Mouse (Mus musculus) thymus, adult 2 months (tissue): ENCODE data around the gene Abca8b. TPM values are rescaled to one million over a fixed set of nuclear protein-coding genes. Genes with fewer than 3 reads are reported as not detected.
"Not testable (repeated sequence)": the region's sequence is repeated elsewhere in the genome, so short reads cannot be mapped to it uniquely, and the experiment has no call there.

Experiments used
- DNase-seq: peaks from one replicate; pipeline ENCODE4 v3.0.0; 2021
- H3K27ac ChIP-seq: fragments of 200-500 bp; 2 replicates; pipeline ENCODE4 v1.5.1; 2012; ENCODE audit warnings: low read length, control low read depth; ENCODE audit not compliant: control insufficient read depth, insufficient read depth
- H3K27me3 ChIP-seq: fragments of 200-500 bp; 2 replicates; pipeline ENCODE4 v1.6.1; 2012; ENCODE audit warnings: mild to moderate bottlenecking, low read length, moderate library complexity, mixed read lengths; ENCODE audit not compliant: control insufficient read depth, insufficient read depth
- H3K36me3 ChIP-seq: fragments of 200-500 bp; 2 replicates; pipeline ENCODE4 v1.6.1; 2012; ENCODE audit warnings: mild to moderate bottlenecking, low read length, moderate library complexity; ENCODE audit not compliant: control insufficient read depth, insufficient read depth
- H3K4me1 ChIP-seq: fragments of 200-500 bp; replicated peaks from 2 replicates; pipeline ENCODE4 v1.6.1; 2012; ENCODE audit warnings: low read length; ENCODE audit not compliant: control insufficient read depth, insufficient read depth
- H3K4me3 ChIP-seq: fragments of 200-500 bp; 2 replicates; pipeline ENCODE4 v1.5.1; 2012; ENCODE audit warnings: mild to moderate bottlenecking, low read length, control low read depth, moderate library complexity; ENCODE audit not compliant: control insufficient read depth, insufficient read depth
- CTCF ChIP-seq: fragments of 200-500 bp; IDR thresholded peaks from 2 replicates; pipeline ENCODE4 v1.5.1; 2012; ENCODE audit warnings: mild to moderate bottlenecking, control low read depth, low read length, moderate library complexity, borderline replicate concordance; ENCODE audit not compliant: control insufficient read depth, poor library complexity, insufficient read depth; ENCODE audit errors: extremely low read depth
- POLR2A ChIP-seq: fragments of 200-500 bp; IDR thresholded peaks from 2 replicates; pipeline ENCODE4 v1.6.1; 2012; ENCODE audit warnings: mild to moderate bottlenecking, low read length, control low read depth, moderate library complexity; ENCODE audit not compliant: control insufficient read depth, poor library complexity, insufficient read depth; ENCODE audit errors: extremely low read depth
- WGBS: fragments of 180-500 bp; shearing (Covaris S2); methylation state at CpG from one replicate; pipeline ENCODE4 v1.1.7; 2018; 5-methylcytosine and 5-hydroxymethylcytosine counted together
- polyA plus RNA-seq: library from polyadenylated mRNA; depleted of rRNA; stranded (reverse); fragments of >200 nt; gene quantifications from 2 replicates; pipeline ENCODE4 v1.2.3, GENCODE M21; 2012

Abca8b gene
- polyA plus RNA-seq, 1 experiment = 0.46 TPM

GRCm38 (mm10) chr11:109916654-109917053, 79.0 kb downstream of the Abca8b start:
- no peaks in the 10 kb centered on the region for H3K36me3 ChIP-seq
- no peaks in the 10 kb centered on the region for H3K4me1 ChIP-seq
- 95% methylated on average over 10 of the region's 10 CpGs for whole genome bisulfite sequencing
- H3K27ac ChIP-seq = no peak overlapping the region
- H3K27me3 ChIP-seq = no peaks in the 10 kb centered on the region
- no peak for DNase-seq
- TF ChIP-seq POLR2A (no peak), CTCF (no peak)
- no peak overlapping the region for H3K4me3 ChIP-seq

GRCm38 (mm10) chr11:109913156-109913555, 82.5 kb downstream of the Abca8b start:
- H3K27me3 ChIP-seq, DNase-seq, H3K36me3 ChIP-seq, H3K4me3 ChIP-seq, H3K4me1 ChIP-seq, H3K27ac ChIP-seq: not testable (repeated sequence)
- WGBS = 92% methylated on average over 8 of the region's 8 CpGs

GRCm38 (mm10) chr11:109912118-109912517, 83.5 kb downstream of the Abca8b start:
- 81% methylated on average over 1 of the region's 1 CpGs for WGBS
- not testable (repeated sequence) for H3K36me3 ChIP-seq

GRCm38 (mm10) chr11:109909801-109910200, 85.8 kb downstream of the Abca8b start:
- TF ChIP-seq POLR2A (no peak), CTCF (no peak)
- no peak overlapping the region for H3K27ac ChIP-seq
- no peaks in the 10 kb centered on the region for H3K27me3 ChIP-seq
- DNase-seq = no peak
- H3K4me3 ChIP-seq = no peak overlapping the region
- no peaks in the 10 kb centered on the region for H3K36me3 ChIP-seq
- H3K4me1 ChIP-seq = no peaks in the 10 kb centered on the region
- 85% methylated on average over 2 of the region's 2 CpGs for WGBS

More at GRCm38 (mm10) chr11:109912118-109912517, 83.5 kb downstream of the Abca8b start:
- not testable (repeated sequence) for H3K4me1 ChIP-seq, H3K27ac ChIP-seq, H3K27me3 ChIP-seq, H3K4me3 ChIP-seq, DNase-seq

- H3K4me1 ChIP-seq = no peaks in the 10 kb centered on the region
- no peak overlapping the region for H3K4me3 ChIP-seq
- no peaks in the 10 kb centered on the region for H3K27me3 ChIP-seq
- 77% methylated on average over 10 of the region's 10 CpGs for WGBS
- no peaks in the 10 kb centered on the region for H3K36me3 ChIP-seq
- no peak for DNase-seq
- TF ChIP-seq POLR2A (no peak), CTCF (no peak)
- no peak overlapping the region for H3K27ac ChIP-seq
Observed at GRCm38 (mm10) chr11:109908207-109909031, 87.2 kb downstream of the Abca8b start.

- WGBS = 93% methylated on average over 2 of the region's 2 CpGs
- TF ChIP-seq POLR2A (no peak), CTCF (no peak)
- Histone ChIP-seq H3K4me3 (no peak overlapping the region), H3K27me3 (no peaks in the 10 kb centered on the region), H3K36me3 (no peaks in the 10 kb centered on the region), H3K4me1 (no peaks in the 10 kb centered on the region), H3K27ac (no peak overlapping the region)
- DNase-seq = no peak
Observed at GRCm38 (mm10) chr11:109907508-109907907, 88.1 kb downstream of the Abca8b start.
